Mouse (Mus musculus): Measurements from ENCODE around the gene Ttc41. TPM values are rescaled to one million over a fixed set of nuclear protein-coding genes. Genes with fewer than 3 reads are reported as not detected.

Gene Ttc41
- total and polyA plus RNA-seq, 2 experiments: 1.0 to 1.1 TPM

DNA sequence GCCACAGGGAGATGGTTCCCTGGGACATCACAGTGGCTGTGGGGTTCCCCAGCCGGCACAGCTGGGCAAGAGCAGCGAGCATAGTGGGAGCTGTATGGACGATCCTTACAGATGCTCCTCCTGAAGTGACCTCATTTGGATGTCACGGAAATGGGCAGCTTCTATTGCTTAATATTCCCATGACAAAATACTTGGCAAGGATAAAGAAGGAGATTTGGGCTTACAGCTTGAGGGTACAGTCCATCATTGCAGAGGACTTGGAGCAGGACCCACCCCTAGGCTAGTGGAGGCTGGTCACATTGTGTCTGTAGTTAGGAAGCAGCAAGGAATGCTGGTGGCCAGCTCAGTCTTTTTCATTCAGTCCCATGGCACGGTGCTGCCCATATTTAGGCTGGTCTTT lies 105.0 kb downstream of the Ttc41 start:
- peaks cover 12% of the 10 kb centered on the region; the same call in 1 of the 2 replicates for H3K79me2 ChIP-seq (ENCODE audit: control insufficient read depth, insufficient read depth, low read length)
- 68% methylated on average over 5 of the region's 5 CpGs for WGBS
- no peak overlapping the region for H3K9ac ChIP-seq (ENCODE audit: low read depth, low read length)
- no peaks in the 10 kb centered on the region for H3K4me1 ChIP-seq (ENCODE audit: control insufficient read depth, insufficient read depth, low read length)
- H3K27ac ChIP-seq (replicated peaks; ENCODE audit: insufficient read depth, low read depth, low read length): no peak overlapping the region
- H3K36me3 ChIP-seq (ENCODE audit: control insufficient read depth, insufficient read depth, low read length): peaks cover 5% of the 10 kb centered on the region; the same call in 1 of the 2 replicates
- no peak overlapping the region for H3K4me3 ChIP-seq (ENCODE audit: insufficient read depth, low read depth, low read length)
- H3K27me3 ChIP-seq (ENCODE audit: control insufficient read depth, insufficient read depth, low read length): no peaks in the 10 kb centered on the region
- peak; percentile 66 for DNase-seq (ENCODE audit: extremely low read depth, low read depth, low spot score)
- TF ChIP-seq CTCF (IDR thresholded peaks at IDR 0.05; ENCODE audit: low read depth, low read length) (no peak), POLR2A (IDR thresholded peaks at IDR 0.05; ENCODE audit: extremely low read depth, insufficient read depth, low read length) (no peak)

DNA sequence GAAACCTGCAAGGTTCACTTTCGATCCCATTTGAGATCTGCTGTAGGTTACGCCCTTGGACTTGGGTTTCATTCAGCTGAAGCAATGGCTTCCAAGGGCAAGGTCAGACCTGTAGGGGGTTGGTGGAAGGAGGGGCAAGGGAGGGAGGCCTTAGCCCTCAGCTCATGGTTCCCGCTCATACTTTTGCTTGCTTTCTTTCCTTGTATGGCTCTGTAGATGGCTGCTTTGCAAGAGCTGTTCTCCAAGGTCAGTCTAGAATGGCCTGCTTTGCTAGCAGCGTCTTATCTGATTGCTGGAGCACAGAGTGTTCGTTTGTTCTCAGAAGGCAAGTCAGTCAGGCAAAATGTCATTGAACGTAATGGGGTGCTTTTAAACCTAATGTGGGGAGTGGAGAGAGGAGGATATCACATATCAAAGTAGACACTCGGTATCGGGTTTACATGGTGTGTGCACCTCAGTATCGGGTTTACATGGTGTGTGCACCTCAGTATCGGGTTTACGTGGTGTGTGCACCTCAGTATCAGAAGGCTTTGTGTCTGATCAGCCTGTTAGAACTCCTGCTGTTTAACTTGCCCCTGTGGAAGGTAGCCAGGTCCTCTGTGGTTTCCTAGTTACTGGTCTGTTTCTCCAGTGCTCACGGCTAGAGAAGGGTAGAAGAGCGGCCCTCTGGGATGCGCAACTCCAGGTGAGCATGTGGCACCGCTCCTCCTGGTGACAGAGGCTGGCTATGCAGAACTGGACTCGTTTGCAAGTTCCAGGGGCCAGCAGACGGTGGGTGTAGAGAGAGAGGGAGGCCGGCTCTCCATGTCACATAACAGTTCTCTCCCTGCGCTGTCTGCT lies 108.9 kb downstream of the Ttc41 start:
- no peak for DNase-seq (ENCODE audit: extremely low read depth, low read depth, low spot score)
- Histone ChIP-seq H3K9ac (ENCODE audit: low read depth, low read length) (no peak overlapping the region), H3K27ac (replicated peaks; ENCODE audit: insufficient read depth, low read depth, low read length) (no peak overlapping the region), H3K4me1 (ENCODE audit: control insufficient read depth, insufficient read depth, low read length) (no peaks in the 10 kb centered on the region), H3K27me3 (ENCODE audit: control insufficient read depth, insufficient read depth, low read length) (no peaks in the 10 kb centered on the region), H3K4me3 (ENCODE audit: insufficient read depth, low read depth, low read length) (no peak overlapping the region), H3K36me3 (ENCODE audit: control insufficient read depth, insufficient read depth, low read length) (peaks cover 5% of the 10 kb centered on the region; the same call in 1 of the 2 replicates), H3K79me2 (ENCODE audit: control insufficient read depth, insufficient read depth, low read length) (no peaks in the 10 kb centered on the region)
- WGBS: 88% methylated on average over 19 of the region's 19 CpGs
- TF ChIP-seq CTCF (IDR thresholded peaks at IDR 0.05; ENCODE audit: low read depth, low read length): no peak
- no peak for TF ChIP-seq POLR2A (IDR thresholded peaks at IDR 0.05; ENCODE audit: extremely low read depth, insufficient read depth, low read length)

DNA sequence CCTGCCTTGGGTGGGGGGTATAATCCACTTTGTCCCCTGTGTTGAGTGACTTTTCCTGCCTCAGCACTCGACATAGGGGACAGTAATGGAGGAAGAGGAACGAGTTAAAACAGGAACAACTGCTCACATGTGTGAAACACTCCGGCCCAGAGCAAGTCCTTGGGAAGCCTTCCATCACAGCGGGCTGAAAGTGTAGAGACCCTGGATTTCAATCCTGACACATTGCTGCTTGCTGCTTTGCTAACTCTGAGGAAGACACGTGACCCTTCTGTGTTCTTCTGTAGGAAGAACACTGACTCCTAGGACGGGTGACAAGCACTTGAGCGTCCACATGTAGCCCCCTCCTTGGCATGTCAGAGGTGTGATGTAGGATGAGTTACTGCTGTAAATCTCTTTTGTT lies 109.5 kb downstream of the Ttc41 start:
- no peak overlapping the region for H3K4me3 ChIP-seq (ENCODE audit: insufficient read depth, low read depth, low read length)
- DNase-seq (ENCODE audit: extremely low read depth, low read depth, low spot score): no peak
- WGBS: 86% methylated on average over 7 of the region's 7 CpGs
- H3K4me1 ChIP-seq (ENCODE audit: control insufficient read depth, insufficient read depth, low read length): no peaks in the 10 kb centered on the region
- no peak overlapping the region for H3K27ac ChIP-seq (replicated peaks; ENCODE audit: insufficient read depth, low read depth, low read length)
- H3K36me3 ChIP-seq (ENCODE audit: control insufficient read depth, insufficient read depth, low read length): peaks cover 8% of the 10 kb centered on the region; the same call in 1 of the 2 replicates
- no peak for TF ChIP-seq CTCF (IDR thresholded peaks at IDR 0.05; ENCODE audit: low read depth, low read length)
- no peak for TF ChIP-seq POLR2A (IDR thresholded peaks at IDR 0.05; ENCODE audit: extremely low read depth, insufficient read depth, low read length)
- no peaks in the 10 kb centered on the region for H3K27me3 ChIP-seq (ENCODE audit: control insufficient read depth, insufficient read depth, low read length)
- H3K9ac ChIP-seq (ENCODE audit: low read depth, low read length): no peak overlapping the region
- no peaks in the 10 kb centered on the region for H3K79me2 ChIP-seq (ENCODE audit: control insufficient read depth, insufficient read depth, low read length)

GRCm38 (mm10) chr10:86819649-86820165 lies 114.1 kb downstream of the Ttc41 start:
- Histone ChIP-seq H3K4me3 (ENCODE audit: insufficient read depth, low read depth, low read length) (no peak overlapping the region), H3K27me3 (ENCODE audit: control insufficient read depth, insufficient read depth, low read length) (no peaks in the 10 kb centered on the region), H3K9ac (ENCODE audit: low read depth, low read length) (no peak overlapping the region), H3K36me3 (ENCODE audit: control insufficient read depth, insufficient read depth, low read length) (peaks cover 18% of the 10 kb centered on the region; the same call in 1 of the 2 replicates), H3K4me1 (ENCODE audit: control insufficient read depth, insufficient read depth, low read length) (no peaks in the 10 kb centered on the region), H3K27ac (replicated peaks; ENCODE audit: insufficient read depth, low read depth, low read length) (no peak overlapping the region), H3K79me2 (ENCODE audit: control insufficient read depth, insufficient read depth, low read length) (no peaks in the 10 kb centered on the region)
- no peak for DNase-seq (ENCODE audit: extremely low read depth, low read depth, low spot score)
- no peak for TF ChIP-seq POLR2A (IDR thresholded peaks at IDR 0.05; ENCODE audit: extremely low read depth, insufficient read depth, low read length)
- no peak for TF ChIP-seq CTCF (IDR thresholded peaks at IDR 0.05; ENCODE audit: low read depth, low read length)
- 69% methylated on average over 8 of the region's 8 CpGs for WGBS

DNA sequence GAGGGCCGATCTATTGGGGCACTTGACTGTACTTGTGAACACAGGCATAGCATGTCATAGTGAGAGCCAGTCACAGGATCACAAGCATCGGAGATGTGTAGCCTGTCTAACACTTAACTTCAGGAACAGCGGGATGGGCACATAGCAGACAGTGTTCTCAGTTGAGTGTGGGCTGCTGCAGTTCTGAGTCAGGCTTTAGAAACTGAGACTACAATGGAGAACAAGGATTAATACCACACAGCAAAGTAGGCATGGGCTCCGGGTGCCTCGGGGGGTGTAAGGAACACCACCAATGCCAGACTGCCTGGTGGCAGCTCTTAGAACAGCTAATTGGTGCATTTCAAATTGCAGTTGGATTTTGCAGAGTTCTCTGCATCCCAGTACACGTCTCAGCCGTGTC lies 115.4 kb downstream of the Ttc41 start:
- Histone ChIP-seq H3K27me3 (ENCODE audit: control insufficient read depth, insufficient read depth, low read length) (no peaks in the 10 kb centered on the region), H3K9ac (ENCODE audit: low read depth, low read length) (no peak overlapping the region), H3K4me3 (ENCODE audit: insufficient read depth, low read depth, low read length) (no peak overlapping the region), H3K4me1 (ENCODE audit: control insufficient read depth, insufficient read depth, low read length) (no peaks in the 10 kb centered on the region), H3K27ac (replicated peaks; ENCODE audit: insufficient read depth, low read depth, low read length) (no peak overlapping the region), H3K79me2 (ENCODE audit: control insufficient read depth, insufficient read depth, low read length) (no peaks in the 10 kb centered on the region), H3K36me3 (ENCODE audit: control insufficient read depth, insufficient read depth, low read length) (peaks cover 20% of the 10 kb centered on the region; the same call in 1 of the 2 replicates)
- DNase-seq (ENCODE audit: extremely low read depth, low read depth, low spot score): no peak
- TF ChIP-seq CTCF (IDR thresholded peaks at IDR 0.05; ENCODE audit: low read depth, low read length) (no peak), POLR2A (IDR thresholded peaks at IDR 0.05; ENCODE audit: extremely low read depth, insufficient read depth, low read length) (no peak)
- WGBS: 96% methylated on average over 7 of the region's 7 CpGs

DNA sequence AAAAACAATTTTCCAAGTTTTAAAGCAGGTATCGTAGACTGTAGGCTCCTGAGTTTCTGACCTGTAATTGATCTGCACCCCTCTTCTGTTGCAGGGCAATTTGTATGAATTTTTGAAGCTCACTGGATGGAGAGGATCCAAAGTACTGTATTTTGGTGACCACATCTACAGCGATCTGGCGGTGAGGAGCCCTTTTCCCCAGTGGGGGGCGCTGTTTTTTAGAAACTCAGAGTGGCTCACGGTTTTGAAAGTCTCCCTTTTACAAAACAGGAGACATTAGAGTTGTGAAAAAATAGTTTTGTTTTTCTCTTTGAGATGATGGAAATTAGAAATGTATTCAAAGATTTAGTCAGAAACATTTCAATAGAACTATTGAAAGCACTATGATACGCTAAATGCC lies 118.5 kb downstream of the Ttc41 start:
- no peak overlapping the region for H3K27ac ChIP-seq (replicated peaks; ENCODE audit: insufficient read depth, low read depth, low read length)
- peaks cover 20% of the 10 kb centered on the region; the same call in 1 of the 2 replicates for H3K36me3 ChIP-seq (ENCODE audit: control insufficient read depth, insufficient read depth, low read length)
- TF ChIP-seq POLR2A (IDR thresholded peaks at IDR 0.05; ENCODE audit: extremely low read depth, insufficient read depth, low read length): no peak
- no peak for TF ChIP-seq CTCF (IDR thresholded peaks at IDR 0.05; ENCODE audit: low read depth, low read length)
- H3K9ac ChIP-seq (ENCODE audit: low read depth, low read length): no peak overlapping the region
- WGBS: 87% methylated on average over 6 of the region's 6 CpGs
- no peaks in the 10 kb centered on the region for H3K27me3 ChIP-seq (ENCODE audit: control insufficient read depth, insufficient read depth, low read length)
- no peak overlapping the region for H3K4me3 ChIP-seq (ENCODE audit: insufficient read depth, low read depth, low read length)
- H3K4me1 ChIP-seq (ENCODE audit: control insufficient read depth, insufficient read depth, low read length): no peaks in the 10 kb centered on the region
- H3K79me2 ChIP-seq (ENCODE audit: control insufficient read depth, insufficient read depth, low read length): no peaks in the 10 kb centered on the region
- no peak for DNase-seq (ENCODE audit: extremely low read depth, low read depth, low spot score)
